Mouse (Mus musculus) testis, adult 2 months (tissue): ENCODE measurements around the gene Elmod2. TPM values are rescaled to one million over a fixed set of nuclear protein-coding genes. Genes with fewer than 3 reads are reported as not detected.

ENCODE experiments used
- H3K27ac ChIP-seq: fragments of 200-500 bp; 2 replicates; pipeline ENCODE4 v1.5.1; 2012; ENCODE audit warnings: low read depth, low read length; ENCODE audit not compliant: control insufficient read depth, insufficient read depth
- H3K27me3 ChIP-seq: fragments of 200-500 bp; 2 replicates; pipeline ENCODE4 v1.6.1; 2012; ENCODE audit warnings: mild to moderate bottlenecking, low read length, moderate library complexity; ENCODE audit not compliant: control insufficient read depth, insufficient read depth
- H3K36me3 ChIP-seq: fragments of 200-500 bp; 2 replicates; pipeline ENCODE4 v1.6.1; 2012; ENCODE audit warnings: mild to moderate bottlenecking, low read length; ENCODE audit not compliant: control insufficient read depth, insufficient read depth
- H3K4me1 ChIP-seq: fragments of 200-500 bp; 2 replicates; pipeline ENCODE4 v1.6.1; 2012; ENCODE audit warnings: low read length; ENCODE audit not compliant: control insufficient read depth, insufficient read depth
- H3K4me3 ChIP-seq: fragments of 200-500 bp; 2 replicates; pipeline ENCODE4 v1.5.1; 2012; ENCODE audit warnings: low read depth, mild to moderate bottlenecking, low read length, moderate library complexity, mixed read lengths; ENCODE audit not compliant: control insufficient read depth
- CTCF ChIP-seq: fragments of 200-500 bp; IDR thresholded peaks from 2 replicates; pipeline ENCODE4 v1.5.1; 2012; ENCODE audit warnings: low read depth, mild to moderate bottlenecking, inconsistent platforms, low read length, moderate library complexity; ENCODE audit not compliant: control insufficient read depth, insufficient read depth, insufficient replicate concordance
- POLR2A ChIP-seq: fragments of 200-500 bp; IDR thresholded peaks from 2 replicates; pipeline ENCODE4 v1.6.1; 2012; ENCODE audit warnings: low read depth, mild to moderate bottlenecking, inconsistent platforms, low read length, moderate library complexity; ENCODE audit not compliant: control insufficient read depth
- polyA plus RNA-seq: library from polyadenylated mRNA; depleted of rRNA; stranded (reverse); fragments of >200 nt; gene quantifications from 2 replicates; pipeline ENCODE4 v1.2.3, GENCODE M21; 2012; rRNA removed

Gene Elmod2
- 2.5 and 3.1 TPM in 2 replicates for polyA plus RNA-seq

GRCm38 (mm10) chr8:83331899-83332697 is at the start of gene Elmod2:
TSS of gene Elmod2 (minus strand) at chr8:83332486.
- peak; percentile 80 for TF ChIP-seq POLR2A
- no peak for TF ChIP-seq CTCF
- H3K27ac ChIP-seq: peak within 1 kb of the TSS; percentile 89
- no peaks in the 10 kb centered on the region; the same call in 1 of the 2 replicates for H3K4me1 ChIP-seq
- H3K27me3 ChIP-seq: no peaks in the 10 kb centered on the region
- peak within 1 kb of the TSS; percentile 93 for H3K4me3 ChIP-seq
- no peaks in the 10 kb centered on the region; the same call in 1 of the 2 replicates for H3K36me3 ChIP-seq

- TF ChIP-seq POLR2A (no peak), CTCF (no peak)
- H3K27me3 ChIP-seq: no peaks in the 10 kb centered on the region
- no peak overlapping the region for H3K27ac ChIP-seq
- H3K36me3 ChIP-seq: no peaks in the 10 kb centered on the region; the same call in 1 of the 2 replicates
- no peak overlapping the region for H3K4me3 ChIP-seq
- no peaks in the 10 kb centered on the region for H3K4me1 ChIP-seq
Measured at GRCm38 (mm10) chr8:83381016-83381415, 48.7 kb upstream of the Elmod2 start.

GRCm38 (mm10) chr8:83380141-83380540 is 47.9 kb upstream of the Elmod2 start:
- H3K36me3 ChIP-seq: no peaks in the 10 kb centered on the region; the same call in 1 of the 2 replicates
- no peaks in the 10 kb centered on the region for H3K4me1 ChIP-seq
- H3K27me3 ChIP-seq: no peaks in the 10 kb centered on the region
- no peak overlapping the region for H3K27ac ChIP-seq
- no peak for TF ChIP-seq POLR2A
- TF ChIP-seq CTCF: no peak
- H3K4me3 ChIP-seq: no peak overlapping the region

GRCm38 (mm10) chr8:83377231-83377630 is 44.9 kb upstream of the Elmod2 start:
- Histone ChIP-seq H3K4me1 (no peaks in the 10 kb centered on the region), H3K36me3 (no peaks in the 10 kb centered on the region; the same call in 1 of the 2 replicates), H3K4me3 (no peak overlapping the region), H3K27ac (no peak overlapping the region), H3K27me3 (no peaks in the 10 kb centered on the region)
- no peak for TF ChIP-seq POLR2A
- no peak for TF ChIP-seq CTCF

- H3K36me3 ChIP-seq: no peaks in the 10 kb centered on the region; the same call in 1 of the 2 replicates
- no peak for TF ChIP-seq POLR2A
- no peak for TF ChIP-seq CTCF
- H3K27ac ChIP-seq: no peak overlapping the region
- no peaks in the 10 kb centered on the region for H3K4me1 ChIP-seq
- no peak overlapping the region for H3K4me3 ChIP-seq
- no peaks in the 10 kb centered on the region for H3K27me3 ChIP-seq
Measured at GRCm38 (mm10) chr8:83363156-83363769, 31.0 kb upstream of the Elmod2 start.

GRCm38 (mm10) chr8:83351315-83351714 is 19.0 kb upstream of the Elmod2 start:
- Histone ChIP-seq H3K4me3 (no peak overlapping the region), H3K27me3 (no peaks in the 10 kb centered on the region), H3K36me3 (no peaks in the 10 kb centered on the region), H3K27ac (no peak overlapping the region), H3K4me1 (peaks cover 11% of the 10 kb centered on the region)
- no peak for TF ChIP-seq CTCF
- TF ChIP-seq POLR2A: no peak

GRCm38 (mm10) chr8:83348263-83348662 is 16.0 kb upstream of the Elmod2 start, which contains the start of gene Mgat4d:
TSS of gene Mgat4d (plus strand) at chr8:83348471.
- Histone ChIP-seq H3K4me3 (peak within 1 kb of the TSS; percentile 83), H3K36me3 (no peaks in the 10 kb centered on the region), H3K27ac (peak within 1 kb of the TSS; percentile 89), H3K27me3 (no peaks in the 10 kb centered on the region), H3K4me1 (peaks cover 11% of the 10 kb centered on the region)
- TF ChIP-seq POLR2A (peak; percentile 95), CTCF (no peak)
